In the genomic region with DNA sequence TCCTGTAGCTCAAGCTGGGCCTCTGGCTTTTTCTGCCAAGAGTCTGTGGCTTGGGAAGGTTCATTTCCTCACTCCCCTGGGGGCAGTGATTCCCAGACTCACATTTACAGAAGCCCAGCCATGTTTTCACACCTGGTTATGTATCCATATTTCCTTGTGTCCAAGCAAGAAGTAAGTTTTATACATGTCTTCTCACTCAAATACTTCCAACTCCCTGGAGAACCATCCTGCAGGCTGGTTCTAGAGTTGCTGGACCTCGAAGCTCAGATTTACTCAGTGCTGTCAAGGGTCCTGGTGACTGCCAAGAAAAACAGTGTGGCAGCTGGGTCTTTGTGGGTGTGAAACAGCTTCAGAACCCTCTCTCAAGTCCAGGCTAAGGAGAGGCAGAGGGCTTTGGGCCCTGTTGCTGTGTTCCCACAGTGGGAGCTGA, we compare ENCODE assay signal across 18 mouse cellular contexts.
DNase-seq lines count a peak whose midpoint lies in the region; ATAC-seq and TF ChIP-seq lines count a peak whose summit lies in the region.
"Had no signal": no experiment of that assay in that cellular context is flagged by ENCODE, and none has a peak within 500 bp of the region (broad histone marks: within the 10 kb centered on the region; RNA-seq: fewer than 3 reads in every experiment).

No protein-coding gene starts in this region.

- no peaks in the 10 kb centered on the region for H3K36me3 ChIP-seq in heart, adult 2 months (ENCODE audit: control insufficient read depth, insufficient read depth, low read length)
- H3K36me3 ChIP-seq in heart, embryonic 11.5 days (ENCODE audit: control insufficient read depth, insufficient read depth, low read length): no peaks in the 10 kb centered on the region
- H3K36me3 ChIP-seq in C2C12 (ENCODE audit: control insufficient read depth, insufficient read depth): no peaks in the 10 kb centered on the region
- H3K36me3 ChIP-seq in midbrain, embryonic 10.5 days: no peaks in the 10 kb centered on the region
- H3K36me3 ChIP-seq: embryonic facial prominence, embryonic 15.5 days; kidney, embryonic 15.5 days; liver, embryonic 15.5 days had no signal

- TF ChIP-seq CTCF in heart, adult 2 months (IDR thresholded peaks at IDR 0.05): no peak
- no peak for TF ChIP-seq CTCF in C2C12 (IDR thresholded peaks at IDR 0.05; ENCODE audit: control insufficient read depth, insufficient read depth, insufficient read length)

- no peak overlapping the region for H3K9ac ChIP-seq in heart, adult 2 months (ENCODE audit: low read depth, low read length)
- H3K9ac ChIP-seq in heart, embryonic 11.5 days (ENCODE audit: low read depth, low read length): no peak overlapping the region
- H3K9ac ChIP-seq: embryonic facial prominence, embryonic 15.5 days; forebrain, embryonic 13.5 days; kidney, embryonic 15.5 days; liver, embryonic 15.5 days had no signal

- no peak for TF ChIP-seq POLR2A in heart, adult 2 months (IDR thresholded peaks at IDR 0.05; ENCODE audit: insufficient read depth, low read depth, low read length)

- H3K79me2 ChIP-seq in heart, adult 2 months (replicated peaks; ENCODE audit: control insufficient read depth, insufficient read depth, low read length): no peaks in the 10 kb centered on the region
- H3K79me2 ChIP-seq in C2C12 (ENCODE audit: control insufficient read depth, insufficient read depth): no peaks in the 10 kb centered on the region

- TF ChIP-seq EP300 in heart, adult 2 months (IDR thresholded peaks at IDR 0.05; ENCODE audit: insufficient read depth, low read depth, low read length): no peak

- peak; percentile 41 to 47 for DNase-seq in heart, adult 2 months
- DNase-seq in adipocyte (ENCODE audit: low spot score): peak; percentile 53
- peak; percentile 29 to 33 for DNase-seq in heart, postnatal 14 days
- DNase-seq in layer of hippocampus, postnatal 36 days: no peak
- no peak for DNase-seq in midbrain, embryonic 10.5 days (ENCODE audit: low spot score)
- DNase-seq: cerebellum, adult 11 months; thymus, postnatal 25 days had no signal

- no peak overlapping the region for H3K4me3 ChIP-seq in heart, adult 2 months
- H3K4me3 ChIP-seq in heart, embryonic 11.5 days (ENCODE audit: low read depth, low read length): no peak overlapping the region
- H3K4me3 ChIP-seq in C2C12 (ENCODE audit: insufficient read depth, poor library complexity, severe bottlenecking): no peak overlapping the region
- no peak overlapping the region for H3K4me3 ChIP-seq in midbrain, embryonic 10.5 days
- H3K4me3 ChIP-seq: embryonic facial prominence, embryonic 15.5 days; forebrain, embryonic 13.5 days; kidney, embryonic 15.5 days; liver, embryonic 15.5 days had no signal

- H3K4me2 ChIP-seq in heart, embryonic 11.5 days: no peak overlapping the region
- H3K4me2 ChIP-seq: embryonic facial prominence, embryonic 15.5 days; forebrain, embryonic 13.5 days; kidney, embryonic 15.5 days; liver, embryonic 15.5 days; midbrain, embryonic 11.5 days had no signal

- H3K27me3 ChIP-seq in heart, adult 2 months (ENCODE audit: control insufficient read depth, insufficient read depth, low read length): no peaks in the 10 kb centered on the region
- no peaks in the 10 kb centered on the region for H3K27me3 ChIP-seq in heart, embryonic 11.5 days (ENCODE audit: control insufficient read depth, insufficient read depth, low read length)
- no peaks in the 10 kb centered on the region for H3K27me3 ChIP-seq in C2C12 (ENCODE audit: control insufficient read depth, insufficient read depth, insufficient read length)
- H3K27me3 ChIP-seq in midbrain, embryonic 10.5 days (ENCODE audit: low read depth, poor library complexity, severe bottlenecking): no peaks in the 10 kb centered on the region
- H3K27me3 ChIP-seq: CH12.LX; embryonic facial prominence, embryonic 15.5 days; forebrain, embryonic 13.5 days; kidney, embryonic 15.5 days; liver, embryonic 15.5 days had no signal

- intact Hi-C loops in heart, adult 2 months (cut with DNase I): no loop called here
- intact Hi-C loops in heart, postnatal 14 days (cut with DNase I): no loop called here

- no peaks in the 10 kb centered on the region for H3K9me3 ChIP-seq in heart, embryonic 11.5 days (replicated peaks; ENCODE audit: control insufficient read depth, low read length)
- H3K9me3 ChIP-seq in midbrain, embryonic 10.5 days (replicated peaks): no peaks in the 10 kb centered on the region
- H3K9me3 ChIP-seq: embryonic facial prominence, embryonic 15.5 days; forebrain, embryonic 13.5 days; kidney, embryonic 15.5 days; liver, embryonic 15.5 days had no signal

- H3K79me3 ChIP-seq in C2C12 (ENCODE audit: low read depth): no peaks in the 10 kb centered on the region

- H3K4me1 ChIP-seq in heart, adult 2 months (ENCODE audit: control insufficient read depth, insufficient read depth, low read length): peaks cover 3% of the 10 kb centered on the region
- H3K4me1 ChIP-seq in heart, embryonic 11.5 days (ENCODE audit: control insufficient read depth, insufficient read depth, low read length): no peaks in the 10 kb centered on the region
- H3K4me1 ChIP-seq in midbrain, embryonic 10.5 days: no peaks in the 10 kb centered on the region
- H3K4me1 ChIP-seq: forebrain, embryonic 13.5 days; liver, embryonic 15.5 days had no signal

- H3ac ChIP-seq in C2C12 (ENCODE audit: control insufficient read depth, insufficient read length, low read depth): no peak overlapping the region

- H3K27ac ChIP-seq in heart, adult 2 months: no peak overlapping the region; the same call in 1 of the 2 replicates
- H3K27ac ChIP-seq in heart, embryonic 11.5 days (ENCODE audit: low read depth, low read length): no peak overlapping the region
- H3K27ac ChIP-seq in midbrain, embryonic 10.5 days (replicated peaks): no peak overlapping the region
- H3K27ac ChIP-seq: embryonic facial prominence, embryonic 15.5 days; forebrain, embryonic 13.5 days; kidney, embryonic 15.5 days; liver, embryonic 15.5 days; stomach, postnatal 0 days had no signal

- ATAC-seq in heart, embryonic 11.5 days (replicated peaks; ENCODE audit: insufficient number of reproducible peaks, low FRiP score, low TSS enrichment): no peak
- ATAC-seq in megakaryocyte progenitor cell, adult 5-6 weeks (replicated peaks; ENCODE audit: poor library complexity): no peak
- ATAC-seq: forebrain, embryonic 13.5 days; hindbrain, embryonic 16.5 days had no signal

- WGBS in heart, adult 2 months: 47% methylated on average over 1 of the region's 1 CpGs
- 66% methylated on average over 1 of the region's 1 CpGs for WGBS in heart, embryonic 11.5 days (ENCODE audit: insufficient replicate concordance)
- 88% methylated on average over 1 of the region's 1 CpGs for WGBS in midbrain, embryonic 10.5 days

TF ChIP-seq in C2C12, 6 proteins besides CTCF, POLR2A, EP300 and RAD21:
- TF ChIP-seq MYOD1 (IDR thresholded peaks at IDR 0.05; ENCODE audit: control insufficient read depth, insufficient read length, low read depth): peak; percentile 11
- no peak for TF ChIP-seq MYOG (IDR thresholded peaks at IDR 0.05; ENCODE audit: control insufficient read depth, extremely low read depth, insufficient read length)

Comparison
In these comparisons a context has a peak if more than half of its experiments do, and no peak if none do; other contexts are left out.
1. DNase-seq: peak in heart, adult 2 months (2 of 2), adipocyte (single experiment) and heart, postnatal 14 days (2 of 2); none in layer of hippocampus, postnatal 36 days (0 of 2) and midbrain, embryonic 10.5 days (single experiment).